Mouse (Mus musculus): ENCODE measurements around the gene Neurl3.

DNA sequence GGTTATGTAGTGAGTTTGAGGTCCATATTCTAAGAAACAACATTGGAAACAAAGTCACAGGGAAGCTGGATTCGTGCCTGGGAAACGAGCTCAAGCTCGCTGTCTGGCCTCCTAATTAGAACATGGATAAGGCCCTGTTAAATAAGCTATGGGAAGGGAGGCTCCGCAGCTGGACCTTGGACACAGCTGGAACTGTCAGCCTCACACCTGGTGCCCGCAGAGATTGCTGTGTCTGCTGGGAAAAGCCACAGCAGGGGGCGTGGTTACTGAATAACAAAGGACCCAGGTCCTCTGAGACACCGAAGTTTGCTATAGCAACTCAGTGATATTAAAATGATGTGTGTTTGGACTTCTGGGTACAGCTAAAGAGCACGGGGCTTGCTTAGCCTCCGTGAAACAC is 23.1 kb downstream of the Neurl3 start:
- no peak for TF ChIP-seq CTCF (IDR thresholded peaks at IDR 0.05)
- no peak for TF ChIP-seq EP300 (IDR thresholded peaks at IDR 0.05; ENCODE audit: insufficient read depth, low read depth, low read length)
- TF ChIP-seq POLR2A (IDR thresholded peaks at IDR 0.05; ENCODE audit: insufficient read depth, low read depth, low read length): no peak
